Mouse (Mus musculus) neural tube, embryonic 14.5 days (tissue): ENCODE data around the gene Scyl1. TPM values are rescaled to one million over a fixed set of nuclear protein-coding genes. Genes with fewer than 3 reads are reported as not detected.

ENCODE experiments used
- ATAC-seq: fragments of 200-750 bp; cut with Nextera tagmentation; 2 replicates; pipeline ENCODE4 v1.8.0; 2017; ENCODE audit warnings: low read depth, mild to moderate bottlenecking, moderate TSS enrichment, moderate library complexity
- H3K27ac ChIP-seq: fragments of 300-500 bp; sonication (generic); 2 replicates; pipeline ENCODE4 v1.5.1; 2014; ENCODE audit warnings: low read depth, mild to moderate bottlenecking, control low read depth, low read length, moderate library complexity, mixed read lengths
- H3K27me3 ChIP-seq: fragments of 300-500 bp; sonication (generic); 2 replicates; pipeline ENCODE4 v1.6.1; 2014; ENCODE audit warnings: low read length; ENCODE audit not compliant: control insufficient read depth, insufficient read depth
- H3K36me3 ChIP-seq: fragments of 300-500 bp; sonication (generic); 2 replicates; pipeline ENCODE4 v1.6.1; 2014; ENCODE audit warnings: low read length, mixed read lengths; ENCODE audit not compliant: control insufficient read depth, insufficient read depth
- H3K4me1 ChIP-seq: fragments of 300-500 bp; sonication (generic); 2 replicates; pipeline ENCODE4 v1.6.1; 2014; ENCODE audit warnings: low read length; ENCODE audit not compliant: control insufficient read depth, insufficient read depth
- H3K4me2 ChIP-seq: fragments of 300-500 bp; sonication (generic); 2 replicates; pipeline ENCODE4 v1.6.1; 2014; ENCODE audit warnings: mild to moderate bottlenecking, low read depth, low read length, control low read depth
- H3K4me3 ChIP-seq: fragments of 300-500 bp; sonication (generic); 2 replicates; pipeline ENCODE4 v1.5.1; 2014; ENCODE audit warnings: low read depth, low read length, control low read depth, mixed read lengths
- H3K9ac ChIP-seq: fragments of 300-500 bp; sonication (generic); replicated peaks from 2 replicates; pipeline ENCODE4 v1.6.1; 2014; ENCODE audit warnings: low read depth, mild to moderate bottlenecking, control low read depth, low read length, mixed read lengths
- H3K9me3 ChIP-seq: fragments of 300-500 bp; sonication (generic); 2 replicates; pipeline ENCODE4 v1.6.1; 2016; ENCODE audit warnings: low read length; ENCODE audit not compliant: control insufficient read depth
- WGBS: fragments of 180-500 bp; shearing (Covaris S2); extraction: QIAGEN DNeasy Blood & Tissue Kit; methylation state at CpG from one replicate; pipeline ENCODE4 v1.1.7; 2014; 5-methylcytosine and 5-hydroxymethylcytosine counted together
- polyA plus RNA-seq: library from polyadenylated mRNA; unstranded; fragments of >200 nt; fragmentation: Nextera tagmentation; extraction: Ambion mirVana; gene quantifications from 2 replicates; pipeline ENCODE4 v1.2.1, GENCODE M21; 2014

The Scyl1 gene
- polyA plus RNA-seq, 1 experiment from 2014 or later: 78.5 TPM

GRCm38 (mm10) chr19:5728631-5729443 is 42.4 kb downstream of the Scyl1 start:
- Histone ChIP-seq H3K27me3 (no peaks in the 10 kb centered on the region), H3K27ac (peak overlapping the region; percentile 98), H3K4me1 (peaks cover 56% of the 10 kb centered on the region), H3K4me3 (peak overlapping the region; percentile 73), H3K4me2 (peak overlapping the region; percentile 99), H3K9me3 (no peaks in the 10 kb centered on the region), H3K9ac (peak overlapping the region; percentile 100), H3K36me3 (no peaks in the 10 kb centered on the region; the same call in 1 of the 2 replicates)
- 8% methylated on average over 37 of the region's 37 CpGs for WGBS
- peak; percentile 47 for ATAC-seq

GRCm38 (mm10) chr19:5727701-5728100 is 43.5 kb downstream of the Scyl1 start:
- H3K9me3 ChIP-seq: no peaks in the 10 kb centered on the region
- H3K4me2 ChIP-seq: peak overlapping the region; percentile 99
- H3K36me3 ChIP-seq: no peaks in the 10 kb centered on the region; the same call in 1 of the 2 replicates
- H3K27ac ChIP-seq: peak overlapping the region; percentile 44
- H3K27me3 ChIP-seq: no peaks in the 10 kb centered on the region
- peak overlapping the region; percentile 100 for H3K9ac ChIP-seq
- 3% methylated on average over 14 of the region's 14 CpGs for WGBS
- peaks cover 56% of the 10 kb centered on the region for H3K4me1 ChIP-seq
- ATAC-seq: no peak
- H3K4me3 ChIP-seq: peak overlapping the region; percentile 73

- H3K9ac ChIP-seq: peak overlapping the region; percentile 51
- 77% methylated on average over 15 of the region's 15 CpGs for WGBS
Measured at GRCm38 (mm10) chr19:5726961-5727578, 44.1 kb downstream of the Scyl1 start.

GRCm38 (mm10) chr19:5725767-5726515 is 45.3 kb downstream of the Scyl1 start, which contains the start of gene Ehbp1l1:
Gene Ehbp1l1 (minus strand): TSS chr19:5726317.
- peaks cover 14% of the 10 kb centered on the region for H3K36me3 ChIP-seq

More at GRCm38 (mm10) chr19:5726961-5727578, 44.1 kb downstream of the Scyl1 start:
- Histone ChIP-seq H3K4me2 (peak overlapping the region; percentile 99), H3K9me3 (no peaks in the 10 kb centered on the region), H3K27ac (peak overlapping the region; percentile 44; the same call in 1 of the 2 replicates), H3K4me3 (peak overlapping the region; percentile 73), H3K27me3 (no peaks in the 10 kb centered on the region), H3K36me3 (peaks cover 4% of the 10 kb centered on the region; the same call in 1 of the 2 replicates), H3K4me1 (peaks cover 56% of the 10 kb centered on the region)
- no peak for ATAC-seq

GRCm38 (mm10) chr19:5725029-5725707 is 46.1 kb downstream of the Scyl1 start:
- Histone ChIP-seq H3K4me3 (no peak overlapping the region), H3K9ac (0 out of 2 replicates have a peak overlapping the region, but pooled peaks have one; percentile 3), H3K27me3 (no peaks in the 10 kb centered on the region), H3K9me3 (no peaks in the 10 kb centered on the region), H3K27ac (no peak overlapping the region), H3K4me2 (peak overlapping the region; percentile 99), H3K36me3 (peaks cover 21% of the 10 kb centered on the region), H3K4me1 (peaks cover 41% of the 10 kb centered on the region)
- ATAC-seq: no peak
- 66% methylated on average over 12 of the region's 12 CpGs for WGBS

More at GRCm38 (mm10) chr19:5725767-5726515, 45.3 kb downstream of the Scyl1 start, which contains the start of gene Ehbp1l1:
- Histone ChIP-seq H3K27ac (no peak within 1 kb of the TSS), H3K4me3 (peak within 1 kb of the TSS; percentile 73), H3K4me1 (peaks cover 48% of the 10 kb centered on the region), H3K27me3 (no peaks in the 10 kb centered on the region), H3K9ac (peak within 1 kb of the TSS; percentile 51), H3K9me3 (no peaks in the 10 kb centered on the region), H3K4me2 (peak within 1 kb of the TSS; percentile 99)
- WGBS: 15% methylated on average over 45 of the region's 49 CpGs
- no peak for ATAC-seq

DNA sequence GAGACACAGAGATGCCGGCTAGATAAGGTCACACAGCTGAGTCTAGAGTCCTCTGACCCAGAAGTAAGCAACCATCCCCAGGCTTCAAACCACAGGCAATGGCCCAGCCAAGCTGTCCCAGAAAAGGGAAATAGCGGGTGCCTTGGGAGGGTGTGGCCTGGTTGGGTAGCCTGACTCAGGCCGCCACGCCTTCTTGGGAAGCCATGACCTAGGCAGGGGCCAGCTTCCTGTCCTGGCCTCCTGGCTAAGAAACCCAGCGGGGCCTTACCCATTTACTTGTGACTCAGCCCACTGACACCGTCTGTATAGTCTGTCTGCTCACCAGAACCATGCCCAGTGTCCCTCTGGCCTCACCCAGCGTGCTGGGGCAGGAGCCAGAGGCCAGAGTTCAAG is 46.7 kb downstream of the Scyl1 start:
- Histone ChIP-seq H3K4me3 (no peak overlapping the region), H3K36me3 (peaks cover 28% of the 10 kb centered on the region), H3K4me2 (0 out of 2 replicates have a peak overlapping the region, but pooled peaks have one; percentile 11)

GRCm38 (mm10) chr19:5723934-5724548 is 47.2 kb downstream of the Scyl1 start:
- no peak overlapping the region for H3K4me3 ChIP-seq
- WGBS: 67% methylated on average over 4 of the region's 4 CpGs
- no peak for ATAC-seq
- peaks cover 35% of the 10 kb centered on the region for H3K4me1 ChIP-seq
- H3K27me3 ChIP-seq: no peaks in the 10 kb centered on the region
- H3K9ac ChIP-seq: no peak overlapping the region
- H3K4me2 ChIP-seq: no peak overlapping the region
- no peak overlapping the region for H3K27ac ChIP-seq
- peaks cover 31% of the 10 kb centered on the region for H3K36me3 ChIP-seq
- H3K9me3 ChIP-seq: no peaks in the 10 kb centered on the region

More for the DNA sequence above, 46.7 kb downstream of the Scyl1 start:
- Histone ChIP-seq H3K27me3 (no peaks in the 10 kb centered on the region), H3K4me1 (peaks cover 36% of the 10 kb centered on the region), H3K9ac (no peak overlapping the region), H3K9me3 (no peaks in the 10 kb centered on the region), H3K27ac (no peak overlapping the region)
- 64% methylated on average over 7 of the region's 7 CpGs for WGBS
- ATAC-seq: no peak

GRCm38 (mm10) chr19:5722848-5723425 is 48.3 kb downstream of the Scyl1 start:
- peaks cover 31% of the 10 kb centered on the region for H3K36me3 ChIP-seq

More at GRCm38 (mm10) chr19:5722848-5723425, 48.3 kb downstream of the Scyl1 start:
- ATAC-seq: no peak
- H3K27ac ChIP-seq: no peak overlapping the region
- no peak overlapping the region for H3K4me2 ChIP-seq
- no peaks in the 10 kb centered on the region for H3K27me3 ChIP-seq
- H3K4me1 ChIP-seq: peaks cover 28% of the 10 kb centered on the region
- no peak overlapping the region for H3K9ac ChIP-seq
- H3K9me3 ChIP-seq: no peaks in the 10 kb centered on the region
- H3K4me3 ChIP-seq: no peak overlapping the region
- 89% methylated on average over 7 of the region's 7 CpGs for WGBS
